Mouse (Mus musculus) frontal cortex, adult (tissue): ENCODE measurements around the gene Atrn.

Source experiments
- ATAC-seq: cut with Nextera tagmentation; 2 replicates; pipeline ENCODE4 v1.9.2; 2017; ENCODE audit warnings: mild to moderate bottlenecking, moderate library complexity, mixed read lengths; ENCODE audit not compliant: low TSS enrichment

Atrn gene

DNA sequence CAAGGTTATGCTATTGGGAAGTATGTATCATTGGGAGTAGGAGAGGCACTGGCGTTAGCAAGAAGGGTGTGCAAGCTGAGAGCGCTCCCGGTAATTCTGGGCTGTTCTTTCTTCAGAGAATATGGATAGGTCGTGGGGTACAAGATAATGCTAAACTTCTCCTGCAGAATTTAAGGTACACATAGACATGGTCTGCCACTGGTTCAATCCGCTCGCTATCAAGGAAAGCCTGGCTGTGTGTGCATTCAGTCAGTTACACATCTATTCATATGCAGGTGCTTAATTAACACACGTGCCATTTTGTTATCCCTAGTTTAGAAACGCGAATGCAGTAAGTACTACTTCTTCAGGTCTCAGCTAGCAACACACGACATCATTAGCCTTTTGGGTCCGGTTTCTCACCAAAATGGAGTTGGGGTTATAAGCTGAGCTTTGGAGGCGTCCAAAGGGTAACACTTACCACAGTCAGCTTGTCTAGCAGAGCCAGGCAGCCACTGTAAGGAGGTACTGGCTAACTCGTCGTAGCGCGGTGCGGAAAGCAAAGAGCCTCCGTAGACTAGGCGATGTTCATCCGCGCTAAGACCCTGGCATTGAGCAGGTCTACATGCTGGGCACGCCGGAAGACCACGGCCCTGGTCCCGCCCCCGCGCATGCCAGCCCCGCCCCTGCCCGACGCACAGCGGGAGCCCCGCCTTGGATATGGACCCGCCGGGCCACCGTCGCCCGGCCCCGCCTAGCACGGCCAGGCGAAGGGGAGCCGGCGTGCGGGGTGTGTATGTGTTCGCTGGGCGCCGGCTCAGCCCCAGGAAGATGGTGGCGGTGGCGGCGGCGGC lies at the start of gene Atrn, which contains the start of gene 4930402H24Rik:
Atrn (plus strand) TSS at position 745 of the 833 bp plus-strand sequence.
4930402H24Rik (minus strand) TSS at position 656 of the 833 bp plus-strand sequence.
- ATAC-seq: peak; percentile 92

DNA sequence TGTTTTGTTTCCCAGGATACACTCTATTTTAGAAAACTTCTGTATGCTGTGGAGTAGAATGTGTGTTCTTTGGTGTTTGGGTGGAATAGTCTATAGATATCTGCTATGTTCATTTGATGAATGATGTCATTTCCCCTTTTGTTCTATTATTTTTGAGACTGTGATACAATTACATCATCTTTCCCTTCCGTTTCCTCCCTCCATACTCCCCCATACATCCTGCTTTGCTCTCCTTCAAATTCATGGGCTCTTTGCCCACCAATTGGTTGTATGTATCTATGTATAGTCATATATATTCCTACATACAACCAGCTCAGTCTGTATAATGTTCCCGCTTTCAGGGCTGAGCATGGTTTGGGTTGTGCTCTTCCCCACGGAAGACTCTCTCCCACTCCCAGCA lies 44.2 kb upstream of the Atrn start:
- no peak for ATAC-seq

DNA sequence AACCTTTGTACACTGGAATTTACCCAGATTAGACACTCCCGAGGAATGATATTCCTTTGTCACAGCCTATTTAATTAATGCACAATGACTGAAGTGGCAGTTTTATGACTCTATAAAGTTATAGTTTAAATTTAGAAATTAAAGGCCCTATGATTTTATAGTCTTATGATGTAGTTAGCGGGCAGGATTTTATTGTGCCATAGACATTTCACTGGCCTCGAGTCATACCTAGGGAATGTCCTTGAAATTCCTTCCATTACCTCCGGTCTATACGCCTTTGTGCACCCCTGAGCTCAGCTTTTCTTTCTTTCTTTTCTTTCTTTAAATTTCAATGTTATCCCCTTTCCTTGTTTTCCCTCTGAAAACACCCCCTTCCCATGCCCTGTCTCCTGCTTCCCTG lies 35.4 kb upstream of the Atrn start:
- no peak for ATAC-seq

DNA sequence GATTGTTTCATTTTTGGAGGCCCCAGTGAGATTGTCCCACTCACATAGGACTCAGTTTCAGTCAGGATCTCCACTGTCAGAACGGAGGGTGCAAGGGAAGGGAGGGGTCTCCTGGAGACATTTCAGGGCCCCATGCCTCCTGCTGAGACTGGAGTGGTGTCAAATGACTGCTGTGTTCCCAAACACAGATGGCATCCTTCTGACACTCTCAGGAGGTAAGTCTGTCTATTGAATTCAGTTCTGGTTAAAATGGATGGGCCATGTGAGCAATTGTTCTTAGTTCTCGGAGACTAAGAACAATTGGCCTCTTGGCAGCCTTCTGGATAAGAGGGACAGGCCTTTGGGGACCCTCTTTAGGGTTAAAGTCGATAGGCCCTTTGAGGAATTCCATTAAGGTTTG lies 28.9 kb upstream of the Atrn start:
- no peak for ATAC-seq

DNA sequence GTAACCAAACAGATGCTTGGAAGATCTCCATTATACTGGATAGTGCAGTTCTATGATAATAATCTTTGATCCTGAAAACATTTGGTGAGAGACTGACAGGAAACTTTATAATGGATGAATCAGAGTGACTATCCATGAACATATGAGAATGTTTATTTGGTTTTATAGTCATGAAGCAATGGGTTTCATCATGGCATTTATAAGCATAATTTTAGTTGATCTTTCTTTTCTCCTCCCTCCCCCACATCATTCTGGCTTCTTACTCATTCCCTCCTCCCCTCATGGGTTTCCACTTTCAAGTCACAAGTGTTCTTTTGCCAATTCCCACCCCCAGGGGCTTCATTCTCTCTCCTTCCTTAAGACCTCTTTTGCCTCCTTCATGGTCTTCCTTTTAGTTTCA lies 19.3 kb upstream of the Atrn start:
- ATAC-seq: no peak

DNA sequence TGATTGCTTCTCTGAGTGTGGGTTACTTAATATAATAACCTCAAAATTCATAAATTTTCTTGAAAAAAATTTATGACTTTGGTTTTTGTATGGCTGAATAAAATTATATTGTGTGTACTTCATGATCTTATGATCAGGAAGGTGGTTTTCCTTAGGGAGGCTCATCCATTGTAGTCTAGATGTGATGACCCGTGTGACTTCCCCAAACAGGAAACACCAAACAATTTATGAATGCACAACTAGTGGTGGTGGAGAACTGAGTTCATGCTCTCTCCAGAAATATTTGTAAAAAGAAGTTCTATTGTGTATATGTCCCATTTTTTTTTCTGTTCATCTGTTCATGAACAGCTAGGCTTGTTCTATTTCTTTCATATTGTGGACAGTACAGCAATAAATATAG lies 18.8 kb upstream of the Atrn start:
- ATAC-seq: no peak

DNA sequence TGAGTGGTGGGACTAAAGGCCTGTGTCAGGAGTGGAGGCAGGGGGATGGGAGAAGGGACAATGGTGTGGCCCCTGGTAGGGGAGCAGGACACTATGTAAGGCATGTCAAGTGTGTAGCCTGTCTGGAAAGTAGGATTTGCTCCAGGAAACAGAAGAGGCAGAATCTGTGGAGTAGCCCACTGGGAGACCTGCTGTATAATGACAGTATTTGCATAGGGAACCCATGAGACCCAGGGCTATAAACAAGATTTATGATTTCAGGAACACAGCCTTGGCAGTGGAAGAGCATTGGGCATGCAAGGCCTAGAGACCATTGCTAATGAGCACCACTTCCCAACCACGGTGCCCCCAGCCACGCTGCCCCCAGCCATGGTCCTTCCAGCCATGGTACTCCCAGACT lies 9.4 kb upstream of the Atrn start:
- ATAC-seq: no peak

DNA sequence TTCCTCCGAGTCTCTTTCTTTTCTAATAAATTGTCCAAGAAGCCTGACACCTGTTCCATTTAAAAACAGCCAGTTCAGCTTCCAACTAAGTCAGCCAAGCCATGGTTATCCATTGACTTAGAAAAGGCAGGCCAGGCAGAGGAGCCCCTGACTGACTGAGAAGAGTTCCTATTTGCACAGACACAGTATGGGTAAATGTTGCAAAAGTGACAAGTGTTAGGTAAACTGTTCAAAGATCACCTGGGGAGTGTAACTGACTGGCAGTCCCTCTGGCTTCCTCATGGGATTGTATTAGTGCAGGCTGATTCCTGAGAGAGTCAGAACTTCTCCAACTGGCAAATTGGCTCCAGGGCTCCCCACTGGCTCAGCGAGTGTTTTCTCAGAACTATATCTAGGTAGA lies 8.4 kb upstream of the Atrn start:
- ATAC-seq: no peak

DNA sequence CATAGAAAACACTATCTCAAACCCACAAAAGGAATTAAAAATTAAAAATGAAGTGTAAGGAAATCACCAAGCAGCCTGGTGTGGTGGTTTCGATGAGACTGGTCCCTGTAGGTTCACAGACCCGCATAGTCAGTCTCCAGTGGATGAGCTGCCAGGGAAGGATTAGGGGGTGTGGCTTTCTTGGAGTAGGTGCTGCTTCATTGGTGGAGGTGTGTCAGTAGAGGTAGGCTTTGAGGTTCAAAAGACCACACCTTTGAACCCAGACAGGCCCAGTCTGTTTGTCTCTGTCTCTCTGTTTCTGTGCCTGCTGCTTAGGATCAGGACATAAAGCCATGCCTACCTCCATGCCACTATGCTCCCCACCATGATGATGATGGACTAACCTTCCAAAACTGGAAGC lies 7.5 kb upstream of the Atrn start:
- ATAC-seq: no peak

DNA sequence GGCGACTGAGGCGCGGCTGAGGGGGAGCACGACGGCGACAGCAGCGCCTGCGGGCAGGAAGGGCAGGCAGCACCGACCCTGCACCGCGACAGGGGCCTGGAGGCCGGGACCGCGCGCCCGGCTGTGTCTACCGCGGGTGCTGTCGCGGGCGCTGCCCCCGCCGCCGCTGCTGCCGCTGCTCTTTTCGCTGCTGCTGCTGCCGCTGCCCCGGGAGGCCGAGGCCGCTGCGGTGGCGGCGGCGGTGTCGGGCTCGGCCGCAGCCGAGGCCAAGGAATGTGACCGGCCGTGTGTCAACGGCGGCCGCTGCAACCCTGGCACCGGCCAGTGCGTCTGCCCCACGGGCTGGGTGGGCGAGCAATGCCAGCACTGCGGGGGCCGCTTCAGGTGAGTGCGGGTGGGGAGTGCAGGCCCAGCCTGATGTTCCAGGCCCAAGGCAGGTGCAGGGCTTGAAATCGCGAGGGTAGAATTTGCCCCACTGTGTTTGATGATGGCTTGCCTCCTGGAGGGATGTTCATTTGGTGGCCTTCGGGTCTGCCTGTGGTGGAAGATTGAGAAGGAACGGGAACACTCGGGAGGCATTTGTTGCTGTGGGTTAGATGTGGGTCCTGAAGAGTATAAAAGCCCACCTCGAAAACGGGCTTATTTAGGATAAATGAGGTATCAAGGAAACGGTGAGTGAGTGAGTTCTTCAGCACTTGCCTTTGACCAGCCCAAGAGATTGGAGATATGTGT lies 455 bp downstream of the Atrn start:
- ATAC-seq: peak; percentile 28; the same call in 1 of the 2 replicates

DNA sequence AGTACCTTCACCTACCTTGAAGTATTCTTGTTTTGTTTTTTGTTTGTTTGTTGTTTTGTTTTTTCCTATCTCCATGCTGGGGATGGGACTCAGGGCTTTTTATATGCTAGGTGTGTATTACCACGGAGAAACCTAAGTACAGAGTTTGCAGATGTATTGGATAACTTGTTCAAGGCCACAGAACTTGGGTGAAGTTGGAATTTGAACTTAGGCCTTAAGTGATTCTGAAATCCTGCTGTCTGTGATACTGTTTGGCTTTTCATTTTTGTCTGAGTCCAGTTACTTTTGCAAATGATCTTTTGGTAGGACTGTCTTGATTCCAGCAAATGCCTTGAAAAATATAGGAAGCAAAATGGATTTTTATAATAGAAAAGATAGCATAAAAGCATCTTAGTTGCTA lies 5.4 kb downstream of the Atrn start:
- ATAC-seq: no peak

DNA sequence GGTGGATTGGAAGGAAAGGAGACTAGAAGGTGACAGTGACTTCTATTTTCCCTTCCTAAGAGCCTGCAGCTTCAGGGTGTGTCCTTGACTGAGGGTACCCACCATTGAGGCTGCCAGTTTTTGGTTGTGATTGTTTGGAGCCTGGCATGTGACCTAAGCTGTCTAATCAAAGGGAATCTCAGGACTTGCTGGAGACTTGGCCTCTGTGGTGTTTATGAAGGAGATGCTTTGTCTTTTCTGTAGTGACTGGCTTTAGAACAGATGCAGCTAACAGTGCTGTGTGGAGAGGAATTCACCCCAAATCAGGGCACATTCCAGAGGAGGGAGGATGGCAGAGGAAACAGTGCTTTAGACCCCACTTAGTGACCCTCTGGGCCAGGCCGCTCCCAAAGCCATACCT lies 8.6 kb downstream of the Atrn start:
- ATAC-seq: peak; percentile 52; the same call in 1 of the 2 replicates

DNA sequence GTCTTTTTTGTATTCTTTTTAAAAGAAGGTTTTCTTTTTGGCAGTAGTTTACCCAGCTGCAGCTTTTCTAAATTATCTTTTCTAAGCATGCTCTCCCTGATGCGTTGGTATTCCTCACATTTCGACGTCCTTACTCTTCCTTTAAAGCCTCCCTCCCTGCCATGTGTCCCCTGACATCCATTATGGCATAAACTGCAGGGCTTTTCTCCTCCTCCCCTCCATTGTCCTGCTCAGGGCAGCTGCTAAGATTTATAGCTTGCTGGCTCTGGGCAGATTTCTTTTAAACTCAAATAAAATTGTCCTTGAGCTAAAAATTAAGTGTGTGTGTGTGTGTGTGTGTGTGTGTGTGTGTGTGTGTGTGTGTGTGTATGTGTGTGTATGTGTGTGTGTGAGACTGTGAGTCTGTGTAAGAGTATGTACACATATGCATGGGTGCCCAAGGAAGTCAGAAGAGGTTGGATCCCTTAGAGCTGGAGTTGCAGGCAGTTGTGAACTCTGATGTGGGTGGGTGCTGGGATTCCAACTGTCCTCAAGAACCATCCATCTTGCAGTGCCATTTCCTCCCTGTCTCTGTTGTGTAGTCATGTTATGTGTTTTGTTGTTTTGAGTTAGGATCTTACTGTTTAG lies 10.3 kb downstream of the Atrn start:
- no peak for ATAC-seq

DNA sequence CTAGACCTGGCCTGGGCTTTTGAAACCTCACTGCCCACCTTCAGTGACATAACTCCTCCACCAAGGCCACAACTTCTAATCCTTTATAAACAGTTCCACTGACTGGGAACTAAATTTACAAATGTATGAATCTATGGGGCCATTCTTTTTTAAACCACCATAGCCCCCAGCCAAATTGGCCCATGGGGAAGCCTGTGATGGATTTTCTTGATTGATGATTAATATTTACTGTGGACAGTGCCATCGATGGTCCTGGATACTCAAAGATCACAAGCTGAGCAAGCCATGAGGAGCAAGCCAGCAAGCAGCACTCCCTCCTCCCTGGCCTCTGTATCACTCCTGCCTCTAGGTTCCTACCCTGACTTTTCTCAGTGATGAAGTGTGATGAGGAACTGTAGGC lies 11.4 kb downstream of the Atrn start:
- no peak for ATAC-seq

DNA sequence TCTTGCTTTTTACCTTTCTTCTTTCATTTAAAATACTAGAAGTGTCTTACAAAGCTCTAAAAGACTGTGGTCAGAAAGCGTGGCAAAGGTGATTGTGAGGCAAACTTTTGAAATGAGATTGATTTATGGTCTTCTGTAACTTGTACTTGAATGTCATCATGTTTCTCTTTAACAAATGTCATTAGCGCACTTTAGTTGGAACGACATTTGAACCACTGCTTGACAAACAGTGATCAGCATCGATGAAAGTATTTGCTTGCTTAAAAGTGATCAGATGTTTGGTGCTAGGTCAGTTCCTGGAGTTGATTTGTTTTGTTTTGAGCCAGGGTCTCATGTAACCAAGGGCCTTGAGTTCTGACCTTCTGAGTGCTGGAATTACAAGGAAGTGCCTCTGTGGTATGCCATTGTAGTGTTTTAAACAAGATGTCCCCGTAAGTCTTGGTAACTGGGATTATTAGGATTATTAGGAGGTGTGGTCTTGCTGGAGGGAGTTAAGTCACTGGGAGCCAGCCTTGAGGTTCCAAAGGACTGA lies 12.8 kb downstream of the Atrn start:
- ATAC-seq: no peak

DNA sequence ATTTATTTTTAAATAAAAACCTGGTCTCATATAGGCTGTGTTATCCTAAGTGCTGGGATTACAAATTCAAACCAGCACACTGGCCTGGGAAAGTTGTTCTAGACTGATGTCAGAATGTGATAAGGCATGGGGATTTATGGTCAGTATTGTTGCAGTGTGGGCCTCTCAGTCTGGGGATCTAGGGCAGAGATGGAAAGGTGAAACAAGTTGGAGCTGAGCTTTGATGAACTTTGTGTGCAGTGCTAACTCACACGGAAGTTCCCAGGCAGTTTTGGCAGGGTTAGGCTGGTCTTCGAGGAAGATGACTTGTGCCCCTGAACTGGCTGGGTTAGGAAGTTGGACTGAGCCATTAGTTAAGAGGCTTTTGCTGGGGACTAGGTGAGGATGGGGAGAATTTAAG lies 18.7 kb downstream of the Atrn start:
- ATAC-seq: no peak

DNA sequence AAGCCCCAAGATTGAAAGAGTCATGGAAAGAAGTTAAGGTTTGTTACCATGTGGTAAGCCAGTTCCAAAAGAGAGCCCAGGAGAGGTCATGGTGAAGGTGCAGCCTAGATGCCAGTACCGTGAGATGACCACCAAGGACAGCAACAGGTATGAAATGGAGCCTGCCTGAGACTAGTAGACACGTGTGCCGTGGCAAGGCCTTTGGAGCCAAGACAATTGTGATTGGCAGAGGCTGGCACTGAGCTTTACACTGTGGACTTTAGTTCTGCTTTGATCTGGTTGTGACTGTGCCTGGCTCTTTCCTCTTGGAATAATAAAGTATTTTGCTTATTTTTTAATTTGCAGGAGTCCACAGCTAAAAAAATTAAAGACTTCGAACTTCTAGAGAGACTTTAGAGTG lies 21.7 kb downstream of the Atrn start:
- no peak for ATAC-seq

DNA sequence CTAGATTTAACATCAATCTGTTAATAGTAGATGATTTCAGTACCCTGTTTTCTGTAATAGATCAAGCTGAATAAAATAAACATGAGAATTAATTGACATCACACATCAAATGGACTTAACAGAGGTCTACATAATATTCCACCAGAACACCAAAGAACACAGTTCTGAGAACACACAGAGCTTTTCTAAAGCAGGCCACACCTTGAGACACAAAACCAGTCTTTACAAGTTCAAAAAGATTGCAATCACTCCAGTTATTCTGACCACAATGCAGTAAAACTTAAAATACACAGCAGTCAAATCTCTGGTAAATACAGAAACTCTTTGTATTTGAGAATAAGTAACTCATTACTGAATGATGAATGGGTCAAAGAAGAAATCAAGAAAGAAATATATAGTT lies 22.2 kb downstream of the Atrn start:
- ATAC-seq: no peak

DNA sequence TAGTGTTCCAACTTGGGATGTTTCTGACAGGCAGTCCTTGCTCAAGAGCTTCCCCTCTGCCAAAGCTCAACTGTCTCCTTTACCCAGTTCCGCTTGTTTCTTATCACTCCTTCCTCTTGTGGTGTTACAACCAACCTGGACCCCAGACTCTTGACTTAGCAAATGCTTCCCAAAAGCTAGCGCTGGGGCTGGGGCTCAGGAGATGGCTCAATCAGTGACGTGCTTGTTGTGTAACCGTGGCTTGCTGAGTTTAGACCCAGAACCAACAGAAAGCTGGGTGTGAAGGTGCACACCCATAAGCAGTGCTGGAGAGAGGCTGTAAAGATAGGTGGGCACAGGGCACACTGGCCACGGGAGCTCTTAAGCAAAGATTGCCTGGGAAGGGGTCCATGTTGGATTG lies 23.7 kb downstream of the Atrn start:
- no peak for ATAC-seq

DNA sequence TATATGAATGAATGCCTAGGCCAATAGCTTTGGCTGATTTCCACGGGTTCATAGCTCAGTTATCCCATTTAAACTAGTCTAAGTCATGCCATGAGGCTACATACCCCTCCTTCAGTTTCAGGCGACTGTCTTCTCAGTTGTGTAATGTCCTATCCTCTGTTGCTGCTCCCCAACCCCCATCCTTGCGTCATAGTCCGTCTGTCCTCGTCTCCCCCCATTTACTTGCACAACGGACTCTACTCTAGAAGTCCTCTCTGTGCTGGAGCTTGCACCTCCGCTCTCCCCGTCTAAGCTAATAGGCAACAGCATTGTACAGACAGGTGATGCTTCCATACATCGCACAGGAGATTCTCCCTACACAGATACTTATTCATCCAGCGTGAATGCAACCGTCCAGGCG lies 26.6 kb downstream of the Atrn start:
- ATAC-seq: no peak; the same call in 1 of the 2 replicates

DNA sequence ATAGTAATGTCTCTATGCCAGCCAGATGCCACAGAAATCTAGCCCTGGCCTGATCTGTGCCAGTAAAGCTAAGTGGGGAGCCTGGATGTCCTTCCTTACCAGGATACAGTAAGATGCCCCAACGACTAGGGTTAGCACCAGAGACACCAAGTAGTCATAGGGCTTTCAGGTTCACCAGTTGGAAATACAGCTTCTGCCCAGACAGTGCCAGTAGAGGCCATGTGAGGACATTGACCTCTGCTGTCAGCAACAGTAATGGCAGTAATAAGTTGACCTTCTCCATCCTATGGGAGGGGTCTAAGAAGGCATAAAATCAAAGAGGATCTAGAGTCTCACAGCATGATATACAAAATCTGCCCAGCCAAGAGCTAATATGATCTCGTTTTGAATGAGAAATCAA lies 43.5 kb downstream of the Atrn start:
- no peak for ATAC-seq

DNA sequence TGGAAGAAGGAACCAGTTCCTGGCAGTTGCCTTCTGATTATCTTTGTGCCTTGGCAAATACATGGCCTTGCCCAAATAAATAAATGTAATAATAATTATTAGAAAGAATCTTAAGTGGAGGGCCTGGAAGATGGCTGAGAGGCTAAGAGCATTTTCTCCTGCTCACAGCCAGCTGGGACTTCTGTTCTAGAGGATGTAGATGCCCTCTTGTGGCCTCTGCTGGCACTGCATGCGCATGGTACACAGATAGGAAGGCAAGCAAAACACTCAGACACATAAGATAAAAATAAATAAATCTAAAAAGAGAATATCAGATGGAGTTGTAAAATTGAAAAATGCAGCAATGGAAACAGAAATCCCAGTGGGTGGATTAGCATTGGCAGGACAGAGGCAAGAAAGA lies 44.3 kb downstream of the Atrn start:
- peak; percentile 86 for ATAC-seq

DNA sequence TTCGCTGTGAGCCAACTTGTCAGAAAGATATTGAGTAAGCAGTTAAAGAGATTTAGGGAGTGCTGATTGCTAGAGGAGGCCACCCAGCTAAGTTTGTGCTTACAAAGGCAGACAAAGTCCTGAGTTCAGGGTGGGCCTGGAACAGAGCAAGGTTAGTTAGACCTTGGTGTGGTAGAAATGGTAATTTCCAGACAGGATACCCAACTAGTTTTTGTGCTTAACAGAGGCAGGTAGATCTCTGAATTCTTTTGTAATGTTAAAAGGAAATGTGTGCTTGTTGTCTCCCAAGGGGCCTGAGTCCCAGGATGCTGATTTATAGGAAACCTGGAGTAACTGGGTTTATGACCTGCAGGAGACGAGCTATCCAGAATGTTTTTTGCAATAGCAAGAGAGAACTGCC lies 52.6 kb downstream of the Atrn start:
- no peak for ATAC-seq
